Comparison of ENCODE assay signal across 8 mouse cellular contexts in genomic region chr3:95962182-95962581, GRCm38 (mm10). TPM values are rescaled to one million over a fixed set of nuclear protein-coding genes. Genes with fewer than 3 reads are reported as not detected.
DNase-seq lines count a peak whose midpoint lies in the region; ATAC-seq and TF ChIP-seq lines count a peak whose summit lies in the region.
"Not testable (repeated sequence)": the region's sequence is repeated elsewhere in the genome, so short reads cannot be mapped to it uniquely, and the experiment has no call there.
"Had no signal": no experiment of that assay in that cellular context is flagged by ENCODE, and none has a peak within 500 bp of the region (broad histone marks: within the 10 kb centered on the region; RNA-seq: fewer than 3 reads in every experiment).

No protein-coding gene starts in this region.

- not testable (repeated sequence) for H3K79me2 ChIP-seq in heart, adult 2 months (replicated peaks; ENCODE audit: control insufficient read depth, insufficient read depth, low read length); myocyte (ENCODE audit: control insufficient read depth, insufficient read depth)

- not testable (repeated sequence) for H3K4me3 ChIP-seq in heart, adult 2 months; heart, embryonic 11.5 days (ENCODE audit: low read depth, low read length); heart, embryonic 13.5 days; heart, embryonic 15.5 days; heart, postnatal 0 days (ENCODE audit: low read depth, low read length); myocyte

- H3K9ac ChIP-seq in heart, adult 2 months (ENCODE audit: low read depth, low read length); heart, embryonic 11.5 days (ENCODE audit: low read depth, low read length); heart, embryonic 15.5 days; heart, postnatal 0 days (replicated peaks; ENCODE audit: low read depth, low read length): not testable (repeated sequence)
- 0 out of 2 replicates have a peak overlapping the region, but pooled peaks have one; percentile 10 for H3K9ac ChIP-seq in heart, embryonic 13.5 days

- 73% methylated on average over 8 of the region's 8 CpGs for WGBS in heart, adult 2 months
- 75% methylated on average over 8 of the region's 8 CpGs for WGBS in heart, embryonic 11.5 days (ENCODE audit: insufficient replicate concordance)
- 72% methylated on average over 8 of the region's 8 CpGs for WGBS in heart, embryonic 13.5 days
- 66% methylated on average over 8 of the region's 8 CpGs for WGBS in heart, embryonic 15.5 days
- WGBS in heart, postnatal 0 days: 67% methylated on average over 8 of the region's 8 CpGs

- DNase-seq in heart, adult 2 months; heart, postnatal 0 days (ENCODE audit: low spot score): not testable (repeated sequence)

- H3K4me2 ChIP-seq in heart, embryonic 11.5 days; heart, embryonic 13.5 days; heart, embryonic 15.5 days; heart, postnatal 0 days (ENCODE audit: low read depth, low read length); myocyte (ENCODE audit: low read depth): not testable (repeated sequence)

- H3K4me1 ChIP-seq in heart, adult 2 months (ENCODE audit: control insufficient read depth, insufficient read depth, low read length): not testable (repeated sequence)
- H3K4me1 ChIP-seq in heart, embryonic 11.5 days (ENCODE audit: control insufficient read depth, insufficient read depth, low read length): peaks cover 12% of the 10 kb centered on the region
- peaks cover 43% of the 10 kb centered on the region for H3K4me1 ChIP-seq in heart, embryonic 13.5 days
- H3K4me1 ChIP-seq in heart, embryonic 15.5 days (replicated peaks): peaks cover 36% of the 10 kb centered on the region
- H3K4me1 ChIP-seq in heart, postnatal 0 days (ENCODE audit: control insufficient read depth, insufficient read depth): peaks cover 15% of the 10 kb centered on the region

- TF ChIP-seq CTCF in heart, adult 2 months (IDR thresholded peaks at IDR 0.05); heart, postnatal 0 days (IDR thresholded peaks at IDR 0.05; ENCODE audit: low read depth): not testable (repeated sequence)

- not testable (repeated sequence) for TF ChIP-seq EP300 in heart, adult 2 months (IDR thresholded peaks at IDR 0.05; ENCODE audit: insufficient read depth, low read depth, low read length); heart, postnatal 0 days (IDR thresholded peaks at IDR 0.05; ENCODE audit: low read depth)

- not testable (repeated sequence) for TF ChIP-seq POLR2A in heart, adult 2 months (IDR thresholded peaks at IDR 0.05; ENCODE audit: insufficient read depth, low read depth, low read length); myocyte (IDR thresholded peaks at IDR 0.05; ENCODE audit: insufficient read length, low read depth)

- H3K36me3 ChIP-seq in heart, adult 2 months (ENCODE audit: control insufficient read depth, insufficient read depth, low read length); heart, embryonic 11.5 days (ENCODE audit: control insufficient read depth, insufficient read depth, low read length); heart, embryonic 13.5 days; heart, embryonic 15.5 days; heart, postnatal 0 days (replicated peaks; ENCODE audit: control insufficient read depth, insufficient read depth, low read length); myocyte (ENCODE audit: control insufficient read depth, insufficient read depth): not testable (repeated sequence)

- intact Hi-C loops in heart, adult 2 months (cut with DNase I): not testable (repeated sequence)

- H3ac ChIP-seq in myocyte (ENCODE audit: control insufficient read depth, insufficient read length): not testable (repeated sequence)

- H3K27ac ChIP-seq in heart, adult 2 months: peak overlapping the region; percentile 51; the same call in 1 of the 2 replicates
- H3K27ac ChIP-seq in heart, embryonic 11.5 days (ENCODE audit: low read depth, low read length): peak overlapping the region; percentile 88
- peak overlapping the region; percentile 90 for H3K27ac ChIP-seq in heart, embryonic 13.5 days (replicated peaks)
- peak overlapping the region; percentile 82 for H3K27ac ChIP-seq in heart, embryonic 15.5 days
- peak overlapping the region; percentile 71 for H3K27ac ChIP-seq in heart, postnatal 0 days (ENCODE audit: low read depth)

- not testable (repeated sequence) for ATAC-seq in heart, embryonic 11.5 days (replicated peaks; ENCODE audit: insufficient number of reproducible peaks, low FRiP score, low TSS enrichment); heart, embryonic 13.5 days (ENCODE audit: extremely low read depth, insufficient number of reproducible peaks, low FRiP score, low TSS enrichment); heart, embryonic 15.5 days (replicated peaks; ENCODE audit: insufficient number of reproducible peaks, insufficient read depth, low FRiP score, low read depth); heart, postnatal 0 days (ENCODE audit: insufficient read depth, low read depth)

- not testable (repeated sequence) for H3K9me3 ChIP-seq in heart, embryonic 11.5 days (replicated peaks; ENCODE audit: control insufficient read depth, low read length); heart, embryonic 13.5 days; heart, embryonic 15.5 days (replicated peaks); heart, postnatal 0 days (replicated peaks; ENCODE audit: control insufficient read depth, low read length)

- not testable (repeated sequence) for H3K27me3 ChIP-seq in heart, adult 2 months (ENCODE audit: control insufficient read depth, insufficient read depth, low read length); heart, embryonic 11.5 days (ENCODE audit: control insufficient read depth, insufficient read depth, low read length); heart, embryonic 13.5 days (replicated peaks); heart, embryonic 15.5 days; heart, postnatal 0 days (ENCODE audit: control insufficient read depth, insufficient read depth, low read length); myocyte (ENCODE audit: control insufficient read depth, insufficient read depth, insufficient read length)

TF ChIP-seq in myocyte, 11 proteins besides CTCF, POLR2A, EP300 and RAD21:
- TF ChIP-seq MYOD1 (IDR thresholded peaks at IDR 0.05; ENCODE audit: control insufficient read depth in 1 of 3, insufficient read length in 2 of 3, low read depth in 2 of 3) (peak in 2 of 3 experiments; percentile 61 to 82), TCF3 (IDR thresholded peaks at IDR 0.05; ENCODE audit: insufficient read length, low read depth) (peak; percentile 5), TCF12 (IDR thresholded peaks at IDR 0.05; ENCODE audit: insufficient read depth, poor library complexity, severe bottlenecking) (peak; percentile 57), MYOG (IDR thresholded peaks at IDR 0.05; ENCODE audit: control insufficient read depth in 1 of 3, insufficient read depth in 1 of 3, insufficient read length in 2 of 3, low read depth in 2 of 3) (peak in 2 of 3 experiments; percentile 48 to 89)

RNA-seq across cellular contexts. Expression of gene Anp32e, which starts 33.1 kb away (rescaled TPM):
- 10 to 100 TPM; 83.0 to 90.9 TPM for total RNA-seq in heart, adult 2 months (2021)
- polyA plus RNA-seq in heart, adult 2 months (2012; rRNA removed): 15.5 and 29.9 TPM in 2 replicates
- polyA plus RNA-seq in heart, embryonic 11.5 days (2014; fragmentation: Nextera tagmentation; extraction: Ambion mirVana): 71.0 and 88.5 TPM in 2 replicates
- 164 and 182 TPM in 2 replicates for polyA plus RNA-seq in heart, embryonic 13.5 days (2015; fragmentation: Nextera tagmentation; extraction: Ambion mirVana)
- 183 and 187 TPM in 2 replicates for polyA plus RNA-seq in heart, embryonic 15.5 days (2015; fragmentation: Nextera tagmentation; extraction: Ambion mirVana)
- 25.9 and 33.5 TPM in 2 replicates for total RNA-seq in heart, postnatal 0 days (2014; rRNA removed; ENCODE audit: low replicate concordance)
- 105 and 118 TPM in 2 replicates for polyA plus RNA-seq in heart, postnatal 0 days (2015; fragmentation: Nextera tagmentation; extraction: Ambion mirVana)
- polyA plus RNA-seq in myocyte (2012; fragmentation: generic; extraction: Trizol): 48.5 TPM

RNA-seq across cellular contexts. Expression of gene Plekho1, which starts 33.6 kb away (rescaled TPM):
- total RNA-seq in heart, adult 2 months (2021): 10 to 100 TPM; 65.4 to 67.5 TPM
- 82.8 and 110 TPM in 2 replicates for polyA plus RNA-seq in heart, adult 2 months (2012; rRNA removed)
- polyA plus RNA-seq in heart, embryonic 11.5 days (2014; fragmentation: Nextera tagmentation; extraction: Ambion mirVana): 69.5 and 82.2 TPM in 2 replicates
- polyA plus RNA-seq in heart, embryonic 13.5 days (2015; fragmentation: Nextera tagmentation; extraction: Ambion mirVana): 59.2 and 64.8 TPM in 2 replicates
- polyA plus RNA-seq in heart, embryonic 15.5 days (2015; fragmentation: Nextera tagmentation; extraction: Ambion mirVana): 64.3 and 69.6 TPM in 2 replicates
- 116 and 138 TPM in 2 replicates for total RNA-seq in heart, postnatal 0 days (2014; rRNA removed; ENCODE audit: low replicate concordance)
- 74.9 and 94.8 TPM in 2 replicates for polyA plus RNA-seq in heart, postnatal 0 days (2015; fragmentation: Nextera tagmentation; extraction: Ambion mirVana)
- polyA plus RNA-seq in myocyte (2012; fragmentation: generic; extraction: Trizol): 107 TPM

RNA-seq across cellular contexts. Expression of gene Car14, which starts 57.7 kb away (rescaled TPM):
- 100 to 1,000 TPM; 146 to 208 TPM for total RNA-seq in heart, adult 2 months (2021)
- polyA plus RNA-seq in heart, adult 2 months (2012; rRNA removed): 227 and 279 TPM in 2 replicates
- 39.0 and 39.1 TPM in 2 replicates for polyA plus RNA-seq in heart, embryonic 11.5 days (2014; fragmentation: Nextera tagmentation; extraction: Ambion mirVana)
- polyA plus RNA-seq in heart, embryonic 13.5 days (2015; fragmentation: Nextera tagmentation; extraction: Ambion mirVana): 26.1 and 31.5 TPM in 2 replicates
- polyA plus RNA-seq in heart, embryonic 15.5 days (2015; fragmentation: Nextera tagmentation; extraction: Ambion mirVana): 46.9 and 55.7 TPM in 2 replicates
- 126 and 131 TPM in 2 replicates for total RNA-seq in heart, postnatal 0 days (2014; rRNA removed; ENCODE audit: low replicate concordance)
- 137 and 144 TPM in 2 replicates for polyA plus RNA-seq in heart, postnatal 0 days (2015; fragmentation: Nextera tagmentation; extraction: Ambion mirVana)
- polyA plus RNA-seq in myocyte (2012; fragmentation: generic; extraction: Trizol): 0.11 TPM
- total RNA-seq: common myeloid progenitor, adult 5-6 weeks had no signal
- polyA plus RNA-seq: C2C12 had no signal

Comparison
In these comparisons a context has a peak if more than half of its experiments do, and no peak if none do; other contexts are left out.
1. RNA of gene Car14, which starts 57.7 kb away (polyA plus RNA-seq): 227 to 279 TPM in heart, adult 2 months, 137 to 144 TPM in heart, postnatal 0 days, 46.9 to 55.7 TPM in heart, embryonic 15.5 days, 39.0 to 39.1 TPM in heart, embryonic 11.5 days and 26.1 to 31.5 TPM in heart, embryonic 13.5 days; 0.11 TPM in myocyte (single experiment); every median in the first group is over 10 times any median in the second.
2. Peak in every context shown above with its lines, with median percentiles within 50 percentile points of each other: H3K27ac ChIP-seq.